Mouse (Mus musculus) bone marrow, adult 2 months (tissue): ENCODE measurements around the gene Cdadc1.

Experiments
- CTCF ChIP-seq: fragments of 200-500 bp; IDR thresholded peaks from 2 replicates; pipeline ENCODE4 v1.5.1; 2011; ENCODE audit warnings: low read length, control low read depth; ENCODE audit not compliant: control insufficient read depth, insufficient read depth
- POLR2A ChIP-seq: fragments of 200-500 bp; IDR thresholded peaks from 2 replicates; pipeline ENCODE4 v1.6.1; 2011; ENCODE audit warnings: low read depth, mild to moderate bottlenecking, control low read depth, low read length, borderline replicate concordance; ENCODE audit not compliant: control insufficient read depth

DNA sequence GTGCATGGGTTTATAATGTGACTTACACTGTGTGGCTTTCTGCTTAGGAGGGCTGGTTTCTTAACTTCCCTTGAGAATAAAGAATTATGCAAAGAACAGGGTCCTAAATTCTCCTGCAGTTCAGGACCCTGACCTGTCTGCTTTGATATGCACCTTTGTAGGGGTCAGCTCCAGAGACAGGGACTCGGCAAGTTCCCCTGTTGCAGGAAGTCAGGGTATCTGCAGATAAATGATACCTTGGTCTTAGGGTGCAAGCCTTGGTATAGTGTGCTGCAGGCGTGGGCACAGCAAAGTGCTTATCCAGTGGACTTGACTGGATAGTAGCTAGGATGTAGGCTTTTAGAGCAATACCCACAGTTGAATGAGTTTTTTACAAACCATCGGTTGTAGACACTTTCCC, 47.1 kb upstream of the Cdadc1 start:
- TF ChIP-seq POLR2A (no peak), CTCF (no peak)
